Mouse (Mus musculus) C2C12 (cell line): ENCODE measurements at regions not wholly inside any gene's neighbourhood (a gene's known extent, or its start where the extent isn't known, plus 50 kb on each side); places are given as distances from the start of the nearest gene placed in this dataset.

Experiments
- CEBPB ChIP-seq: IDR thresholded peaks from one replicate; pipeline ENCODE4 v1.6.1; 2011; ENCODE audit warnings: low read depth, mild to moderate bottlenecking, control low read depth, moderate library complexity
- CTCF ChIP-seq: IDR thresholded peaks from one replicate; pipeline ENCODE4 v1.5.1; 2011; ENCODE audit not compliant: control insufficient read depth, insufficient read depth, insufficient read length
- FOSL1 ChIP-seq: IDR thresholded peaks from one replicate; pipeline ENCODE4 v1.8.0; 2011; ENCODE audit warnings: mild to moderate bottlenecking, low read length; ENCODE audit not compliant: poor library complexity, insufficient read depth, severe bottlenecking
- MYOD1 ChIP-seq: IDR thresholded peaks from one replicate; pipeline ENCODE4 v1.6.1; 2011; ENCODE audit warnings: low read depth; ENCODE audit not compliant: control insufficient read depth, insufficient read length
- USF1 ChIP-seq: IDR thresholded peaks from one replicate; pipeline ENCODE4 v1.6.1; 2011; ENCODE audit warnings: low read depth, mild to moderate bottlenecking, control low read depth, moderate library complexity

- TF ChIP-seq CEBPB (no peak), CTCF (no peak), FOSL1 (no peak), USF1 (no peak), MYOD1 (no peak)
Measured at GRCm38 (mm10) chr11:19822991-19823390, 101.2 kb upstream of the Spred2 start.
